Mouse (Mus musculus) liver, postnatal 0 days (tissue): ENCODE data around the gene Lyrm7.

Source experiments
- CTCF ChIP-seq: sonication (generic); IDR thresholded peaks from 2 replicates; pipeline ENCODE4 v1.5.1; 2016; ENCODE audit warnings: antibody characterized with exemption, low read depth
- EP300 ChIP-seq: IDR thresholded peaks from 2 replicates; pipeline ENCODE4 v1.6.1; 2016; ENCODE audit warnings: antibody characterized with exemption, low read depth, mild to moderate bottlenecking

DNA sequence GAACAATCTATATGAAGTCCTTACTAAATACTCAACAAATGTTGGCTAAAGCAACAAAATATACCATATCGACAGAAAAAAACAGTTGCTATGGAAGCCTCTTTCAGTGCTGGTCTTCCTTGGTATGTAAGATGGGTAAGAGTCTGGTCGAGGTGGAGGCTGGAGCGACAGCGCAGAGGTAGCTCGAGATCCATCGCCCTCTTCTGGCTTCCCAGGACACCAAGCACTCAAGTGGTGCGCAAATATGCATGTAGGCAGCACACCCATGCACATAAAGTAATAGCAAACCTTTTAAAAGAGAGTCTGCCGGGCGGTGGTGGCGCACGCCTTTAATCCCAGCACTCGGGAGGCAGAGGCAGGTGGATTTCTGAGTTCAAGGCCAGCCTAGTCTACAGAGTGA, 9.1 kb downstream of the Lyrm7 start:
- TF ChIP-seq CTCF (no peak), EP300 (no peak)
